Mouse (Mus musculus) embryonic fibroblast, embryonic 13.5 days (primary cell): ENCODE results near the gene Gtf2f2. TPM values are rescaled to one million over a fixed set of nuclear protein-coding genes. Genes with fewer than 3 reads are reported as not detected.

Experiments
- H3K27ac ChIP-seq: 2 replicates; pipeline ENCODE4 v1.5.1; 2012; ENCODE audit warnings: low read length, control low read depth, inconsistent platforms; ENCODE audit not compliant: insufficient read depth
- H3K4me1 ChIP-seq: 2 replicates; pipeline ENCODE4 v1.6.1; 2011; ENCODE audit warnings: low read length; ENCODE audit not compliant: control insufficient read depth, insufficient read depth
- H3K4me3 ChIP-seq: 2 replicates; pipeline ENCODE4 v1.5.1; 2011; ENCODE audit warnings: mild to moderate bottlenecking, control low read depth, low read length; ENCODE audit not compliant: insufficient read depth
- CTCF ChIP-seq: IDR thresholded peaks from 2 replicates; pipeline ENCODE4 v1.5.1; 2011; ENCODE audit warnings: mild to moderate bottlenecking, control low read depth, low read length, moderate library complexity, borderline replicate concordance; ENCODE audit not compliant: insufficient read depth
- POLR2A ChIP-seq: IDR thresholded peaks from 2 replicates; pipeline ENCODE4 v1.6.1; 2011; ENCODE audit warnings: low read depth, mild to moderate bottlenecking, control low read depth, low read length, moderate library complexity
- polyA plus RNA-seq: library from polyadenylated mRNA; stranded (reverse); fragments of >200 nt; gene quantifications from 2 replicates; pipeline ENCODE4 v1.2.4, GENCODE M21; 2011; ENCODE audit warnings: low read depth; ENCODE audit not compliant: missing spikeins, insufficient read length

The Gtf2f2 gene
- polyA plus RNA-seq, 1 experiment: 23.9 TPM

DNA sequence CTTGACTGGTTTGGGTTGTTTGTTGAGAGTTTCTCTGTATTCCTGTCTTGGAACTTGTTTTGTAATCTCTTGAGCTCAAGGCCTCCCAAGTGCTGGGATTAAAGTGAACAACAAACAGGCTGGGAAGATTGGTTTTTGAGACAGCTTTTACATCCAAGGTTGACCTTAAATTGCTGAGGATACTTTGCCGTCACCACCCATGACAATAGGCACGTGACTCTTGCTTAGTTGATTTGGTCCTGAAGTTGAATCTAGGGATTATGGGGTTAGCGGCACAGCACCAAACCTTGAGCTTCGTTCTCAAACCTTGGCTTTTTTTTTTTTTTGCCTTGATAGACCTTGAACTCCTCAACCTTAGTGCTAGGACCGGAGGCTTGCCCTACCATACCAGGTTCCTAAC is 161.4 kb downstream of the Gtf2f2 start:
- TF ChIP-seq POLR2A (0 out of 2 replicates have a peak, but pooled peaks have one; percentile 2), CTCF (no peak)

DNA sequence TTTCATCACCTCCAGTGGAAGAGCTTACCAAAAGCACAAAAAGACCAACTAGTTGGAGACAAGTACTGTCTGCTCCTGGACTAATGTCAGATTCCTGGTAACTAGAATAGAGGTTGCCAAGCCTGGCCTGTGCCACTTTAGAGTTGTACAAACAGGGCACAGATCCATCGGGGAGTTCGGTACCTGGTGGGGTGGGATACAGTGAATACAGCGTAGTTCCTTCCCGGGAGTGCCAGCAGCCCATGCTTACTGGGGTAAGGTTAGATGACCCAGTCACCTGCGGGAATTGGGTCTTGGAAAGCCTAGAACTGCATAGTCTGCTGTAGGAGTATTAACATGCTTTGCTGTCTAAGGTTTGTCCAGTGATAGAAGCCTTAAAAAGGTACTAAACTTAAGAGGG is 162.2 kb downstream of the Gtf2f2 start:
- Histone ChIP-seq H3K27ac (no peak overlapping the region), H3K4me1 (peaks cover 12% of the 10 kb centered on the region), H3K4me3 (0 out of 2 replicates have a peak overlapping the region, but pooled peaks have one; percentile 16)
- TF ChIP-seq CTCF (no peak), POLR2A (no peak)

More for the DNA sequence above, 161.4 kb downstream of the Gtf2f2 start:
- Histone ChIP-seq H3K4me3 (no peak overlapping the region), H3K27ac (peak overlapping the region; percentile 14; the same call in 1 of the 2 replicates), H3K4me1 (peaks cover 12% of the 10 kb centered on the region)

DNA sequence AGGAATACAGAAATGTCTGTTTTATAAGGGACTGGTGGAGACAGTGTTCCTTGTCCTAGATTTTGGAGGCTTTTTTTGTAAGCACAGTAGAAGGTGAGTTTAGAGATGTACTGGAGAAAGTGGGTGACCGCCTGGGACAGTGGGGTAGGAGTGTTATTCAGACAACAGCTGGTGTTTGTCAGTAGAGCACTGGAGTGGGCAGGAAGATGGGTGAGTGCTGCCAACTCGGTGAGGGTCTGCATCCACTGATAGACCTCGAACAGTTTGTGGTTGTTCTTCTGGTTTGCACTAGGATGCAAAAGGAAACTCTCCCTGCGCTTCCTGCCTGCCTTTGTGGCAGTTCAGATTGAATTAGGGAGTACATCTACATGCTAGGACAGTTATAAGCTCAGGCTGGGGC is 163.0 kb downstream of the Gtf2f2 start:
- TF ChIP-seq POLR2A (no peak), CTCF (no peak)
- H3K27ac ChIP-seq: peak overlapping the region; percentile 8; the same call in 1 of the 2 replicates
- peak overlapping the region; percentile 55 for H3K4me3 ChIP-seq
- H3K4me1 ChIP-seq: peaks cover 12% of the 10 kb centered on the region

Other genes with a start within 250 kb of the Gtf2f2 start
- 22.3 and 23.8 TPM in 2 replicates for gene Slc25a30, start 223.8 kb downstream of the Gtf2f2 start, polyA plus RNA-seq
- 3,843 and 4,417 TPM in 2 replicates for gene Tpt1, start 165.8 kb downstream of the Gtf2f2 start, polyA plus RNA-seq
- gene Kctd4, start 55.9 kb downstream of the Gtf2f2 start, polyA plus RNA-seq: 0.12 TPM in 1 of 2 replicates, not detected in the other
- gene Gpalpp1, start 99.9 kb upstream of the Gtf2f2 start, polyA plus RNA-seq: 17.2 and 19.6 TPM in 2 replicates
- gene Nufip1, start 100.0 kb upstream of the Gtf2f2 start, polyA plus RNA-seq: 9.1 and 11.7 TPM in 2 replicates